Mouse (Mus musculus): ENCODE data around the gene Ins2. TPM values are rescaled to one million over a fixed set of nuclear protein-coding genes. Genes with fewer than 3 reads are reported as not detected.

The Ins2 gene
- polyA plus RNA-seq, 1 experiment from 2014 or later, result not detected

DNA sequence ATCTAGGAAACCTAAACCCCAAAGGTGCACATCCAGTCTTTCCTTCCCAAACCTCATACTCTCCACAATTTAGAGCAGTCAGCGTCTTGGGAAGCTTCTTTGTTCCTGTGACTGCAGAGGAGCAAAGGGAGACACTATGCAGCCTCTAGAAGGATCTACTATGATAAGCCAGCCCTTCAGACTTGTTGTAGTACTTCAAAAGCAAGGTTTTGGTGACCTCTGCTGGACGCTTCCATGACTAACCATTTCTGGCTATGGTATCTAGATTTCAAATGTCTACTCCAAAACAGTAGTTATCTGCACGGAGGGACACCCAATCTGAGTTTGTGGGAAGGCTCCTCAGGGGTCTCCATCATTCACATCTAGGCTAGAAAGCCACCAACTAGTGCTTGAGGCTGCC, 67.5 kb downstream of the Ins2 start:
- Histone ChIP-seq H3K27ac (replicated peaks) (no peak overlapping the region), H3K4me2 (no peak overlapping the region), H3K27me3 (replicated peaks) (no peaks in the 10 kb centered on the region), H3K9me3 (peaks cover 14% of the 10 kb centered on the region), H3K4me3 (no peak overlapping the region), H3K4me1 (0 out of 2 replicates have a peak, but pooled peaks cover 4% of the 10 kb centered on the region), H3K36me3 (peaks cover 6% of the 10 kb centered on the region; the same call in 1 of the 2 replicates), H3K9ac (no peak overlapping the region)
- no peak for ATAC-seq (ENCODE audit: extremely low read depth, insufficient number of reproducible peaks, low FRiP score, low TSS enrichment)
- WGBS, result 4% methylated on average over 3 of the region's 3 CpGs

DNA sequence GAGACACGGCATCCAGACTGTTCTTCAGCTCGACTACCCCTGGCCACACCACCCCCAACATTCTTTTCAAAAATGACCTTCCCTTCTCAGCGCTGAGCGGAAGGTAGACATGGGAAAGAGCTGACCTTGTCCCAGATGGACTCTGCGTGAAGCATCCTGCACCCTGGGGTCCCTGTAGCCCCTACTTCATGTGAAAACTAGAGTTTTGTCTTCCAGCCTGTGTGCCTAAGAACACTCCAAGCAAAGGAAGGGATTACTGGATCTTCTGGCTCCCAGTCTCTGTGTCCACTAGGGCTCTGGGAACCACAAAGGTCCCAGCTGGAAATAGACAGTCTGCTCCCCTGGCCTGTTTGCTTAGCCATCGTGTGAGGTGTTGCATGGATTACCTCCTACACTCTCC, 68.0 kb downstream of the Ins2 start:
- Histone ChIP-seq H3K4me3 (no peak overlapping the region), H3K27me3 (replicated peaks) (no peaks in the 10 kb centered on the region), H3K4me2 (no peak overlapping the region), H3K4me1 (0 out of 2 replicates have a peak, but pooled peaks cover 4% of the 10 kb centered on the region), H3K27ac (replicated peaks) (no peak overlapping the region), H3K9me3 (peaks cover 18% of the 10 kb centered on the region), H3K9ac (no peak overlapping the region), H3K36me3 (peaks cover 6% of the 10 kb centered on the region)
- ATAC-seq (ENCODE audit: extremely low read depth, insufficient number of reproducible peaks, low FRiP score, low TSS enrichment), result no peak
- WGBS, result 66% methylated on average over 6 of the region's 6 CpGs

DNA sequence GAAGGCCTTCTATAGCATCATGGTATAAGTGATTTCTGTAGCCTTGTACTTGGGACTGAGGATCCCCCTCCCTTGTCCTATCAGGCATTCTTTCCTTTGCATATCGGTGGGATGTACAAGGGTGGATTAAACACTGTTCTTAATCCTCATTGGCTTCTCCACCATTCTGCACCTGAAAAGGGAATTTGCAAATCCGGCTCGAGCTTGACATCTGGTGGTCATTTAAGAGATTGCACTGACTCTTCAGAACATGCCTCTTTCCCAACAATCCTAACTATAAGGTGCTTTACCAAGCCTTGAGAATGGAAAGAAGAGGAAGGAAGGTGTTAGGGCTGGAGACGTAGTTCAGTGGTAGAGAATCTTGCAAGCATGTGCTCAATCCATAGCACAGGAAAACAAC, 71.1 kb downstream of the Ins2 start:
- H3K27ac ChIP-seq (replicated peaks), result no peak overlapping the region
- no peaks in the 10 kb centered on the region for H3K27me3 ChIP-seq (replicated peaks)
- 15% methylated on average over 4 of the region's 4 CpGs for WGBS
- no peak for ATAC-seq (ENCODE audit: extremely low read depth, insufficient number of reproducible peaks, low FRiP score, low TSS enrichment)
- H3K9ac ChIP-seq, result no peak overlapping the region
- H3K4me2 ChIP-seq, result no peak overlapping the region
- H3K9me3 ChIP-seq, result peaks cover 38% of the 10 kb centered on the region
- 0 out of 2 replicates have a peak, but pooled peaks cover 4% of the 10 kb centered on the region for H3K4me1 ChIP-seq
- peaks cover 36% of the 10 kb centered on the region for H3K36me3 ChIP-seq
- no peak overlapping the region for H3K4me3 ChIP-seq

DNA sequence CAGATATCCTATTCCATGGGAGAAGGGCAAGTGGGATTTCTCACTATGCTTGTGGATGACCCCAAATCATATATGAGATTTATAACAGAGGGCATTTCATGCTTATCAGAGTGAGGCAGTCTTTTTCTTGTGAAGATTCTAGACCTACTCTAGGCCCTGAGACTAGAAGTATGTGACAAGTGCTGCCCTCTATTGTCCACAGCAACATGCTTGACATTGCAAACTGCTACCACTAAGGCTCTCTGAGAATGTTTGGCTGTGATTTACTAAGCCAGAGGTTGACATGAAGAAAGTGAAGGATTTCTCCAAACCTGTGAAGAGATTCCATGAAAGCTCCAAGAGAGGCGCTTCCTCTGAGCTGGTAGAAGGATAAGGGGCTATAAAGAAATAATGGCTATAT, 72.1 kb downstream of the Ins2 start:
- Histone ChIP-seq H3K27ac (replicated peaks) (no peak overlapping the region), H3K27me3 (replicated peaks) (peaks cover 8% of the 10 kb centered on the region), H3K4me3 (no peak overlapping the region), H3K4me2 (no peak overlapping the region), H3K4me1 (0 out of 2 replicates have a peak, but pooled peaks cover 4% of the 10 kb centered on the region), H3K9ac (no peak overlapping the region), H3K36me3 (peaks cover 46% of the 10 kb centered on the region), H3K9me3 (peaks cover 38% of the 10 kb centered on the region)
- ATAC-seq (ENCODE audit: extremely low read depth, insufficient number of reproducible peaks, low FRiP score, low TSS enrichment), result no peak
- WGBS, result 91% methylated on average over 1 of the region's 1 CpGs

DNA sequence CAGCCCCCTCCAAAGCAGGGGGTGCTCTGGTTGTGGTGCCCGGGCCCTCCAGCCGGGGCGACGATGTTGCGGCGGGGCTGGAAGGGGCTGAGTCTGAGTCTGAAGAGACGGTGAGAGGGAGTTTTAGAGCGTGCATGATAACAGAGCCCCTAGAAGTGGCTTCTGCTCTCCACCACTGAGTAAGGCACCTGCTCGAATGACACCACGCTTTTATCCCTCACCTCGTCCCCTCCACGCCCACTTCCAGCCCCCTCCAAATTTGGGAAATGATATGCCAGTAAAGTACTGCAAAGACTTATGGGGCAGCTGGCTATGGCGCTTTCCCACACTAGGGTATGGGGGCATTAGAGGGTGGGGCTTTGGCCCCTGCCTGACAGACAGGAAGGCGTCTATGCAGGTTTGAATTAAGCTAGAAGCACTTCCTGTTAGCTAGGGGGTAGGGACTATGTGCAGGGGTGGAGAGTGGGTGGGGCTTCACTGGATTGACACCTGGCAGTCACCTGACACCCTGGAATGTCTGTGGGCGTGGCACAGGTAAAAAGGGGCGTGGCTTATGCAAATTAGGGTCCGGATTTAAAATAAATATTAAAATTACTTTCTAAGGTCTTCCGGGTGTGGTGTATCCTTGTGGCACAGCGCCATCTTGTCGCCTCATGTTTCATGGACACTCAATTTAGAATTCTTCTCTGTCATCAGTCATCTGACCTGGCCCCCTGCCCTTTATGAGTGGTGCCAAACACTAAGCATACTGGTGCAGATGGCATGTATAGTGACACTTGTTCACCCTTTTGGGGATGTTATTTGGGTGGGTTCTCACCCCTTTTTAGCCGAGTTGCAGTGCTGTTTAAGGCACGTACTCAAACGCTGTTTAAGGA, 73.2 kb downstream of the Ins2 start, which contains the start of gene Gm49394:
Gene Gm49394, minus strand, starts transcription at position 192 of the 875 bp plus-strand sequence.
- H3K9me3 ChIP-seq, result peaks cover 38% of the 10 kb centered on the region
- H3K27ac ChIP-seq (replicated peaks), result no peak within 1 kb of the TSS
- H3K27me3 ChIP-seq (replicated peaks), result peaks cover 19% of the 10 kb centered on the region
- 76% methylated on average over 23 of the region's 23 CpGs for WGBS
- H3K4me3 ChIP-seq, result no peak within 1 kb of the TSS
- H3K4me1 ChIP-seq, result 0 out of 2 replicates have a peak, but pooled peaks cover 9% of the 10 kb centered on the region
- H3K4me2 ChIP-seq, result no peak within 1 kb of the TSS
- peaks cover 54% of the 10 kb centered on the region for H3K36me3 ChIP-seq
- no peak within 1 kb of the TSS for H3K9ac ChIP-seq
- no peak for ATAC-seq (ENCODE audit: extremely low read depth, insufficient number of reproducible peaks, low FRiP score, low TSS enrichment)

DNA sequence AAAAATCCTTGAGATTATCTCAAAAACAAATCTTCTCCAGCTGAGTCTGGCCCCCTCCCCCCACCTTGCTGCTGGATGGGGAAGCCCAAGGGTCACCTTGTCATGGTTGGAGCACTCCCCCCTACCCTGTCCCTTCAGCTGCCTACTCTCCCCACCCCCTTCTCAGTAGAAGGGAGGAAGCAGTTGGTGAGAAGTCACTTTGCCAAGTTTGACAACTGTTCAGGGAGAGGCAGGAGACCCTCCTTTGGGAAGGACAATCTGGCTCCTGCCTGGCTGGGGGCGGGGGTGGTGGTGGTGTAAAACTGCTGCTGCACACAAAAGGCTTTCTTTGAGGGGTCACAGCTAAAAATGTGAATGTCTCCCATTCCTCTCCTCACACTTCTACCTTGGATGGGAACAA, 74.9 kb downstream of the Ins2 start:
- Histone ChIP-seq H3K36me3 (peaks cover 54% of the 10 kb centered on the region), H3K27ac (replicated peaks) (no peak overlapping the region), H3K9ac (no peak overlapping the region), H3K9me3 (peaks cover 38% of the 10 kb centered on the region), H3K4me2 (no peak overlapping the region), H3K4me3 (no peak overlapping the region), H3K4me1 (peaks cover 21% of the 10 kb centered on the region; the same call in 1 of the 2 replicates), H3K27me3 (replicated peaks) (peaks cover 35% of the 10 kb centered on the region)
- no peak for ATAC-seq (ENCODE audit: extremely low read depth, insufficient number of reproducible peaks, low FRiP score, low TSS enrichment)
- WGBS, result 100% methylated on average over 1 of the region's 1 CpGs

DNA sequence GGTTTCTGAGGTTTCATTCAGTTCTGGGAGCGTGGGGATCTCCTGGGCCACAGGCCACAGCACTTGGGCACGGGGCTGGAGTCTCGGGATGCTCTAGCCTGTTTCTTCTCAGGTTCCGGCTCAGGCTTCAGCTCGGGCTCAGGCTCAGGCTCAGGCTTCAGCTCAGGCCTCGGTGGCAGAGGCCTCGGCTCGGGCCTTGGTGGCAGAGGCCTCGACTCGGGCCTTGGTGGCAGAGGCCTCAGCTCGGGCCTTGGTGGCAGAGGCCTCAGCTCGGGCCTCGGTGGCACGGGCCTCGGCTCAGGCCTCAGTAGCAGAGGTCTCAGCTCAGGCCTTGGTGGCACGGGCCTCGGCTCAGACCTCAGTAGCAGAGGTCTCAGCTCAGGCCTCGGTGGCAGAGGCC, 75.7 kb downstream of the Ins2 start:
- peaks cover 38% of the 10 kb centered on the region for H3K9me3 ChIP-seq
- no peak overlapping the region for H3K27ac ChIP-seq (replicated peaks)
- H3K4me3 ChIP-seq, result no peak overlapping the region
- H3K4me1 ChIP-seq, result peaks cover 21% of the 10 kb centered on the region; the same call in 1 of the 2 replicates
- peaks cover 43% of the 10 kb centered on the region for H3K27me3 ChIP-seq (replicated peaks)
- 89% methylated on average over 18 of the region's 18 CpGs for WGBS
- no peak overlapping the region for H3K4me2 ChIP-seq
- no peak for ATAC-seq (ENCODE audit: extremely low read depth, insufficient number of reproducible peaks, low FRiP score, low TSS enrichment)
- H3K9ac ChIP-seq, result no peak overlapping the region
- H3K36me3 ChIP-seq, result peaks cover 54% of the 10 kb centered on the region

DNA sequence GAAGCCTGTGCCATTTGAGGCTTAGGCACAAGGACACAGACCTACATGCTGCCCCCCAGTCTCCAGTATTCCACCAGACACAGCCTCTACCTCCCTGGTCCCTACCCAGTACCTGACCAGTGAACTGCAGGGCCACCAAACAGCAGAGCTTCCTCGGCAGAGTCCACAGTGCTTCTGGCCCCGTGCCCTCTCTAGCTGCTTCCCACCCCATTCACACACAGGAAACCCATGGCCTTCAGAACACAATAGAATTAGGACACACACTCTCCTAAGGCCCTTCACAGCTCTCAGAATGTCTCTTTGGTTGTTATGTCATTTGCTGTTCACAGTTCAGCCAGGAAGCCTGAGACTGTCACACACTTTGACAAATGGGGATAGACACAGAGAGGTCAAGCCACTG, 76.5 kb downstream of the Ins2 start, which contains the start of gene Igf2:
Gene Igf2, minus strand, starts transcription at position 158 of the 400 bp plus-strand sequence.
- H3K36me3 ChIP-seq, result peaks cover 54% of the 10 kb centered on the region
- WGBS, result 70% methylated on average over 2 of the region's 2 CpGs
- H3K4me2 ChIP-seq, result peak within 1 kb of the TSS; percentile 78
- peaks cover 48% of the 10 kb centered on the region for H3K27me3 ChIP-seq (replicated peaks)
- H3K4me3 ChIP-seq, result peak within 1 kb of the TSS; percentile 25
- ATAC-seq (ENCODE audit: extremely low read depth, insufficient number of reproducible peaks, low FRiP score, low TSS enrichment), result no peak
- peaks cover 34% of the 10 kb centered on the region for H3K9me3 ChIP-seq
- H3K4me1 ChIP-seq, result peaks cover 21% of the 10 kb centered on the region; the same call in 1 of the 2 replicates
- H3K9ac ChIP-seq, result peak within 1 kb of the TSS; percentile 98
- H3K27ac ChIP-seq (replicated peaks), result peak within 1 kb of the TSS; percentile 39

DNA sequence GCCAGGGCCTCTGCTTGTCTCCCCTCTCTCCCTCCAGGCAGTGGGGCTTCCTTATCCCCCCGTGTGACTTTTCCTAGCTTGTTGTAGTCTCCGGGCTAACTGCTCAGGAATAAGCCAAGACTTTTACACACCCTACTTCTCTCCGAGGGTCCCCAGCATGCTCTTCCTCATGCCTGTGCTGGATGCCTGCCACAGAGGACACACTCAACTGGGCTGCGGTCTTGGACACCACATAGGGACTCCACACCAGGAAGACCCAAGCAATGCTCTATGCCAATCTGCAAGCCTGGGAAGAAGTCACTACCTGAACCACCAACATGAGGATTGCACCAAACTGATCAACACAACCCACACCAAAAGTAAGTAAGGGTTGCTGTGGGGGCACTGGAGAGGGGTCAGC, 77.1 kb downstream of the Ins2 start:
- Histone ChIP-seq H3K4me3 (0 out of 2 replicates have a peak overlapping the region, but pooled peaks have one; percentile 25), H3K27me3 (replicated peaks) (peaks cover 53% of the 10 kb centered on the region), H3K36me3 (peaks cover 52% of the 10 kb centered on the region), H3K27ac (replicated peaks) (peak overlapping the region; percentile 39; the same call in 1 of the 2 replicates), H3K9ac (peak overlapping the region; percentile 98; the same call in 1 of the 2 replicates), H3K4me2 (peak overlapping the region; percentile 78), H3K4me1 (peaks cover 21% of the 10 kb centered on the region; the same call in 1 of the 2 replicates), H3K9me3 (peaks cover 28% of the 10 kb centered on the region)
- 68% methylated on average over 4 of the region's 4 CpGs for WGBS
- no peak for ATAC-seq (ENCODE audit: extremely low read depth, insufficient number of reproducible peaks, low FRiP score, low TSS enrichment)

DNA sequence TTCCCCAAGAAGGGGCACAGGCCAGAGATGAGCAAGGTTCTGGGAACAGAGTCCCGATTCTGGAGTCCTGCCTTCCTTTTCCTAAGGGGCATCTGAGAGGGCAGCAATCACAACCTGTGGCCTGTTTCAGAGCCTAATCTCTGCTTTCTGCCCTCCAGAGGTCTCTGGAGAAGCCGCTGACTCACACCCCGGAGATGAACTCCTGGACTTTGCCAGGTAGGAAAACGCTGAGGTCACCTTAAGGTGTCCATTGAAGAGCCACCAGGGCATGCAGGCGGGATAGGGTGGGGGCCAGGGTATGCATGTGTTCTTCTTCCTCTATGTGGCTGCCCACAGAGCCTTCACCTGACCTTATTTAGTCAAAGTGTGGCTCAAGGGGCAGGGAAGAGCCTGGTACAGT, 77.8 kb downstream of the Ins2 start:
- no peak for ATAC-seq (ENCODE audit: extremely low read depth, insufficient number of reproducible peaks, low FRiP score, low TSS enrichment)
- Histone ChIP-seq H3K9ac (peak overlapping the region; percentile 98), H3K4me1 (peaks cover 22% of the 10 kb centered on the region; the same call in 1 of the 2 replicates), H3K9me3 (peaks cover 22% of the 10 kb centered on the region), H3K4me2 (peak overlapping the region; percentile 78), H3K27me3 (replicated peaks) (peaks cover 61% of the 10 kb centered on the region), H3K27ac (replicated peaks) (peak overlapping the region; percentile 39), H3K36me3 (peaks cover 48% of the 10 kb centered on the region), H3K4me3 (peak overlapping the region; percentile 25)
- 39% methylated on average over 5 of the region's 5 CpGs for WGBS

DNA sequence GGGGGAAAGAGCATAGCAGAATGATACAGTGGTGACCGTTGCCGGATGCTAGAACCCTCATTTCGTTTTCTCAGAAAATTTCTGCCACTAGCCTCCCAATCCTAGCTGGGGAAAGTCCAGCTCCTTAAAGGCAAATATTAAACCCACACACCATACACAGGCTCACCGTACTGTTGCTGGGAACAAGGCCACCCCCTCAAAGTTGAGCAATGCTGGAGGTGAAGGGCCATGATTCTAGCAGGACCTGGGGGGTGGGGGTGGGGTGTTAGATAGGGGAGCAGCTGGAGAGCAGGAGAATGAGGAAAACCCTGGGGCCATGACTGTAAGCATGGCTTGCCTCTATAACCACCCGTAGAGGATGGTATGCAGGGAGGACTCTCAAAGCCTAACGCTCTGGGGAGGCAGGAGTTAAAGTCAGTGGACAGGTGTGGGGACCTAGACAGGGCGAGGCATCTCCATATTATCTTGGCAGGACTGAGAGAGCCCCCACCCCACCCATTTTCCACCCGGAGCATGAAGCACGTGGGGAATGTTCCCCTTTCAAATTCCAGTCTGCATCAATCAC, 78.6 kb downstream of the Ins2 start:
- peaks cover 69% of the 10 kb centered on the region for H3K27me3 ChIP-seq (replicated peaks)
- H3K9me3 ChIP-seq, result peaks cover 14% of the 10 kb centered on the region
- peak overlapping the region; percentile 78 for H3K4me2 ChIP-seq
- H3K4me3 ChIP-seq, result peak overlapping the region; percentile 80
- H3K36me3 ChIP-seq, result peaks cover 43% of the 10 kb centered on the region
- peak overlapping the region; percentile 98 for H3K9ac ChIP-seq
- no peak; the same call in 1 of the 2 replicates for ATAC-seq (ENCODE audit: extremely low read depth, insufficient number of reproducible peaks, low FRiP score, low TSS enrichment)
- H3K27ac ChIP-seq (replicated peaks), result peak overlapping the region; percentile 99
- H3K4me1 ChIP-seq, result peaks cover 31% of the 10 kb centered on the region; the same call in 1 of the 2 replicates
- 4% methylated on average over 9 of the region's 9 CpGs for WGBS

Measured in heart, embryonic 13.5 days (tissue).